Mouse (Mus musculus) thymus, postnatal 4 days (tissue): ENCODE results near the gene Ccdc24.

Experiments
- DNase-seq: peaks from one replicate; pipeline ENCODE4 v3.0.0; 2021

Gene Ccdc24

GRCm38 (mm10) chr4:117818032-117818431 is 54.3 kb downstream of the Ccdc24 start:
- no peak for DNase-seq

GRCm38 (mm10) chr4:117816776-117817175 is 55.6 kb downstream of the Ccdc24 start:
- DNase-seq = no peak
